Mouse (Mus musculus) myocyte (in vitro differentiated cells): ENCODE data around the gene Emx2. TPM values are rescaled to one million over a fixed set of nuclear protein-coding genes. Genes with fewer than 3 reads are reported as not detected.

Experiments
- H3K27me3 ChIP-seq: one replicate; pipeline ENCODE4 v1.6.1; 2011; ENCODE audit not compliant: control insufficient read depth, insufficient read depth, insufficient read length
- H3K36me3 ChIP-seq: one replicate; pipeline ENCODE4 v1.6.1; 2011; ENCODE audit not compliant: control insufficient read depth, insufficient read depth
- H3K4me2 ChIP-seq: one replicate; pipeline ENCODE4 v1.6.1; 2011; ENCODE audit warnings: low read depth, control low read depth
- H3K4me3 ChIP-seq: one replicate; pipeline ENCODE4 v1.5.1; 2011; ENCODE audit warnings: mild to moderate bottlenecking, control low read depth, moderate library complexity
- H3K79me2 ChIP-seq: one replicate; pipeline ENCODE4 v1.6.1; 2011; ENCODE audit not compliant: control insufficient read depth, insufficient read depth
- H3ac ChIP-seq: one replicate; pipeline ENCODE4 v1.6.1; 2011; ENCODE audit not compliant: control insufficient read depth, insufficient read length
- CEBPB ChIP-seq: IDR thresholded peaks from 2 replicates; pipeline ENCODE4 v1.6.1; 2011; ENCODE audit warnings: mild to moderate bottlenecking, moderate library complexity; ENCODE audit not compliant: poor library complexity, insufficient read depth, severe bottlenecking
- E2F4 ChIP-seq: IDR thresholded peaks from one replicate; pipeline ENCODE4 v1.6.1; 2011; ENCODE audit warnings: mild to moderate bottlenecking, control low read depth, moderate library complexity; ENCODE audit not compliant: insufficient read depth
- MAX ChIP-seq: IDR thresholded peaks from one replicate; pipeline ENCODE4 v1.6.1; 2011; ENCODE audit warnings: low read depth, mild to moderate bottlenecking, control low read depth
- MYOD1 ChIP-seq, 3 experiments: IDR thresholded peaks; one replicate each; pipeline ENCODE4 v1.6.1; 2011; ENCODE audit warnings: control low read depth in 2 of 3, low read depth in 2 of 3, mild to moderate bottlenecking in 2 of 3, moderate library complexity in 1 of 3; ENCODE audit not compliant: insufficient read length in 2 of 3, control insufficient read depth in 1 of 3
- MYOG ChIP-seq, 3 experiments: IDR thresholded peaks; one replicate each; pipeline ENCODE4 v1.6.1; 2011; ENCODE audit warnings: control low read depth in 2 of 3, low read depth in 2 of 3, mild to moderate bottlenecking in 2 of 3; ENCODE audit not compliant: insufficient read length in 2 of 3, control insufficient read depth in 1 of 3, insufficient read depth in 1 of 3
- POLR2A ChIP-seq: IDR thresholded peaks from one replicate; pipeline ENCODE4 v1.6.1; 2011; ENCODE audit warnings: low read depth, mild to moderate bottlenecking, control low read depth, moderate library complexity; ENCODE audit not compliant: insufficient read length
- POLR2AphosphoS2 ChIP-seq: IDR thresholded peaks from one replicate; pipeline ENCODE4 v1.6.1; 2011; ENCODE audit warnings: low read depth, control low read depth; ENCODE audit not compliant: insufficient read length
- REST ChIP-seq: IDR thresholded peaks from one replicate; pipeline ENCODE4 v1.6.1; 2011; ENCODE audit warnings: mild to moderate bottlenecking, control low read depth, moderate library complexity; ENCODE audit not compliant: insufficient read depth, insufficient read length
- SRF ChIP-seq: IDR thresholded peaks from one replicate; pipeline ENCODE4 v1.6.1; 2011; ENCODE audit warnings: low read depth; ENCODE audit not compliant: control insufficient read depth, insufficient read length
- TCF12 ChIP-seq: IDR thresholded peaks from one replicate; pipeline ENCODE4 v1.6.1; 2011; ENCODE audit warnings: mild to moderate bottlenecking, control low read depth; ENCODE audit not compliant: poor library complexity, insufficient read depth, severe bottlenecking
- TCF3 ChIP-seq: IDR thresholded peaks from one replicate; pipeline ENCODE4 v1.6.1; 2011; ENCODE audit warnings: low read depth, control low read depth; ENCODE audit not compliant: insufficient read length
- USF1 ChIP-seq: IDR thresholded peaks from one replicate; pipeline ENCODE4 v1.6.1; 2011; ENCODE audit warnings: low read depth, mild to moderate bottlenecking, control low read depth, moderate library complexity
- polyA plus RNA-seq: library from polyadenylated mRNA; unstranded; fragments of >200 nt; fragmentation: generic; extraction: Trizol; gene quantifications from one replicate; pipeline ENCODE4 v1.2.1, GENCODE M21; 2012; ENCODE audit warnings: missing spikeins

The Emx2 gene
- polyA plus RNA-seq = not detected

GRCm38 (mm10) chr19:59457951-59458742, at the start of gene Emx2:
Gene Emx2 (plus strand): TSS chr19:59458372.
- Histone ChIP-seq H3K4me2 (no peak within 1 kb of the TSS), H3K36me3 (no peaks in the 10 kb centered on the region), H3ac (no peak within 1 kb of the TSS), H3K4me3 (no peak within 1 kb of the TSS), H3K27me3 (peaks cover 26% of the 10 kb centered on the region), H3K79me2 (no peaks in the 10 kb centered on the region)
- no peak for TF ChIP-seq POLR2A
- no peak for TF ChIP-seq MYOD1 (IDR thresholded peaks at IDR 0.05; ENCODE audit: control insufficient read depth in 1 of 3, insufficient read length in 2 of 3, low read depth in 2 of 3)
- TF ChIP-seq E2F4 = no peak
- no peak for TF ChIP-seq MAX
- no peak for TF ChIP-seq CEBPB
- no peak for TF ChIP-seq USF1
- TF ChIP-seq TCF12 = no peak
- no peak for TF ChIP-seq TCF3
- TF ChIP-seq SRF = no peak
- no peak for TF ChIP-seq POLR2AphosphoS2
- TF ChIP-seq REST = no peak
- no peak for TF ChIP-seq MYOG (IDR thresholded peaks at IDR 0.05; ENCODE audit: control insufficient read depth in 1 of 3, insufficient read depth in 1 of 3, insufficient read length in 2 of 3, low read depth in 2 of 3)

GRCm38 (mm10) chr19:59414128-59414527, 44.0 kb upstream of the Emx2 start:
- H3ac ChIP-seq = no peak overlapping the region
- no peak overlapping the region for H3K4me3 ChIP-seq
- no peaks in the 10 kb centered on the region for H3K79me2 ChIP-seq
- no peaks in the 10 kb centered on the region for H3K36me3 ChIP-seq
- no peak overlapping the region for H3K4me2 ChIP-seq
- TF ChIP-seq MYOD1 (IDR thresholded peaks at IDR 0.05; ENCODE audit: control insufficient read depth in 1 of 3, insufficient read length in 2 of 3, low read depth in 2 of 3) (no peak), POLR2AphosphoS2 (no peak), TCF12 (no peak), USF1 (no peak), MYOG (IDR thresholded peaks at IDR 0.05; ENCODE audit: control insufficient read depth in 1 of 3, insufficient read depth in 1 of 3, insufficient read length in 2 of 3, low read depth in 2 of 3) (no peak), POLR2A (no peak), MAX (no peak), CEBPB (no peak), REST (no peak), E2F4 (no peak), SRF (no peak), TCF3 (no peak)
- H3K27me3 ChIP-seq = peaks cover 12% of the 10 kb centered on the region

GRCm38 (mm10) chr19:59418024-59418423, 40.1 kb upstream of the Emx2 start:
- Histone ChIP-seq H3K4me3 (no peak overlapping the region), H3K4me2 (no peak overlapping the region), H3K79me2 (no peaks in the 10 kb centered on the region), H3K36me3 (no peaks in the 10 kb centered on the region), H3ac (no peak overlapping the region), H3K27me3 (peaks cover 5% of the 10 kb centered on the region)
- no peak for TF ChIP-seq REST
- TF ChIP-seq POLR2AphosphoS2 = no peak
- TF ChIP-seq E2F4 = no peak
- TF ChIP-seq POLR2A = no peak
- no peak for TF ChIP-seq SRF
- no peak for TF ChIP-seq CEBPB
- no peak for TF ChIP-seq MYOG (IDR thresholded peaks at IDR 0.05; ENCODE audit: control insufficient read depth in 1 of 3, insufficient read depth in 1 of 3, insufficient read length in 2 of 3, low read depth in 2 of 3)

GRCm38 (mm10) chr19:59418671-59419070, 39.5 kb upstream of the Emx2 start:
- Histone ChIP-seq H3K27me3 (peaks cover 5% of the 10 kb centered on the region), H3K79me2 (no peaks in the 10 kb centered on the region), H3K4me2 (no peak overlapping the region), H3K4me3 (no peak overlapping the region), H3ac (no peak overlapping the region), H3K36me3 (no peaks in the 10 kb centered on the region)
- TF ChIP-seq TCF3 (no peak), TCF12 (no peak), CEBPB (no peak), MAX (no peak), REST (no peak), E2F4 (no peak), POLR2AphosphoS2 (no peak), POLR2A (no peak), MYOG (IDR thresholded peaks at IDR 0.05; ENCODE audit: control insufficient read depth in 1 of 3, insufficient read depth in 1 of 3, insufficient read length in 2 of 3, low read depth in 2 of 3) (no peak), SRF (no peak), MYOD1 (IDR thresholded peaks at IDR 0.05; ENCODE audit: control insufficient read depth in 1 of 3, insufficient read length in 2 of 3, low read depth in 2 of 3) (no peak), USF1 (no peak)
